Mouse (Mus musculus): ENCODE data around the gene Nicn1.
"Not testable (repeated sequence)": the region's sequence is repeated elsewhere in the genome, so short reads cannot be mapped to it uniquely, and the experiment has no call there.

Gene Nicn1

DNA sequence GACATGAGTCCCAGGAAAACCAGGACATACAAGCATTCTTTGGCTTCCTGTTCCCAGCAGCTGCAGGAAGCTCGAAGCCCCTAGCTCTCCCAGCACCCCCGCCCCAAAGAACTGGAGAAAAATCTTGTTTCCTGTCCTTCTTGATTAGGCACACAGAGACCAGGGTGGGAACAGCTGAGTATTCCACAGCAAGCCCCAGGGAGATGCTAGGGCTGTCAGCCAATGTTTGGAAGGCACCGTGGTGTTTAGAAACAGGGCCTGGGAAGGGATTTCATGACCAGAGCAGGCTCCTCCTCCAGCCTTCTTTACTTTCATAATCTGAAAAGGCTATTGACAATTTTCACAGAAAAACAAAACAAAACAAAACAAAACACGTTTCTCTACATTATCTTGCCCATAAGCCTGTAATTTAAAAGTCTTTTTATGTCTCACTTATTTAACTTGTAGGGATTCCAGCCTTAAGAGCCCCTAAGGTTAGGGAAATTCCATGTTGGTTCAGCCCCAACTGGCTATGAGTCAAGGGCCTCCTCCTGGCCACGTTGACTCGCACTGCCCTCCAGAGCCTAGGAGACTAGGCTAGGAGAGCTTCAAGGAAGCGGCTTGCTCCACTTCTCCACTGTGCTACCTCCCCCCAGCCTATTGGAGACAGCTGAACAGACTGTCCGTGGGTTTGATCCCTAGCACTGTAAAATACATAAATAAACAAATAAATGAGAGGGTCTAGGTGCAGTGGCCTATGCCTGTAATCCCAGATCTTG is 10.0 kb upstream of the Nicn1 start:
- peak in 1 of 2 experiments; percentile 51 for DNase-seq

DNA sequence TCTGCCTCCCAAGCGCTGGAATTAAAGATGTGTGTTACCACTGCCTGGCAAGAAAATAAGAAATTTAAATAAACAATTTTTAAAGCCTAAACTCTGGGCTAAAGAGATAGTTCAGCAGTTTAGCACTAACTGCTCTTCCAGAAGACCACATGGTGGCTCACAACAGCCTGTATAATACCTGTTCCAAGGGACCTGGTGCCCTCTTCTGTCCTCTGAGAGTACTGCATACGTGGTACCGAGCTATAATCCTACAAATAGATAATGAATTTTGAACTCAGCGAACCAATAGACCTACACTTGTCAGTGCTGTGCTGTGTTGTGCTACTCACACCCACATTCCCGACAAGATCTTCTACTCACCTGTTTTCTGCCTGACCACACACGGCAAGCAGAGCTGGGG is 5.8 kb upstream of the Nicn1 start:
- peak; percentile 75 to 88 for DNase-seq

GRCm38 (mm10) chr9:108287526-108288238 is 2.5 kb upstream of the Nicn1 start:
- not testable (repeated sequence) for DNase-seq

- DNase-seq: no peak
Measured at GRCm38 (mm10) chr9:108289347-108289746, 882 bp upstream of the Nicn1 start.

DNA sequence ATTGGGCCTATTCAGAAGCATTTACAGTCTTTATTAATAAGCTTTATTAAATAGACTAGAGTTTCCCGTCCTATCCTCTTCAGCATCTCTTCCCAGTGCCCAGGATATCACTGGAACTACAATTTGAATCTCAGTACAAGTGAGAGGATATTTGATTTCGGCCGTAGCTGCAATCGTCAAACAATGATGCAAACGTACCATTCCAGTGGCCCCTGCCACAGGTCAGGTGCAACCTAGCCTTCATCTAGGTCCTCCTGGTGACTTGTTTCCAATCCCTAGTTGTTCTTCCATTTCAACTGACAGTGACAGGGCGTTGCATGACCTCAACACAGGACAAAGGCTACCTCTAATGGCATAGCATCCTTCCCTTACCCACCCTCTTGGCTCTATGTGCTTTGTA is 544 bp downstream of the Nicn1 start:
- peak in 1 of 2 experiments; percentile 16 for DNase-seq

- peak; percentile 66 to 73 for DNase-seq
Measured at GRCm38 (mm10) chr9:108296453-108297355, 6.5 kb downstream of the Nicn1 start, which contains the start of gene Amt. Gene Amt, plus strand, starts transcription at chr9:108296853.

DNA sequence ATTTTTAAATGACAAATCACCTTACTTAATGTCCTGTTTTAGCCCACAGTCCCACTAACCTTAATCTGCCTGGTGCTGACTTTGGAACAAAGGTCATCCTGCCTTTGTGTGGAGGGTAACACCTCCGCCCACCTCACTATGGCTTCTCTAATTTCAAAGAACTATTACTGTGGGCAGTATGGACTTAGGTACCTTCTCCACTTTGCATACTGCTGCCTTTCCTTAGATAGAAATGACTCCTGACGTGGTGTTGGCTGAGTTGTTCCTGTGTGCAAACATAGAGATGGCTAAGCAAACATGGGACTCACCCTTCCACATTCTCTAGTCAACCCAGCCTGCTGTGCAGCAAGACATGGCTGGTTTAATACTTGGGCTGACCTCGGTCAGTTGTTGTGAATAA is 11.6 kb downstream of the Nicn1 start:
- DNase-seq: no peak

- no peak for DNase-seq
Measured at GRCm38 (mm10) chr9:108304716-108305115, 14.5 kb downstream of the Nicn1 start.

DNA sequence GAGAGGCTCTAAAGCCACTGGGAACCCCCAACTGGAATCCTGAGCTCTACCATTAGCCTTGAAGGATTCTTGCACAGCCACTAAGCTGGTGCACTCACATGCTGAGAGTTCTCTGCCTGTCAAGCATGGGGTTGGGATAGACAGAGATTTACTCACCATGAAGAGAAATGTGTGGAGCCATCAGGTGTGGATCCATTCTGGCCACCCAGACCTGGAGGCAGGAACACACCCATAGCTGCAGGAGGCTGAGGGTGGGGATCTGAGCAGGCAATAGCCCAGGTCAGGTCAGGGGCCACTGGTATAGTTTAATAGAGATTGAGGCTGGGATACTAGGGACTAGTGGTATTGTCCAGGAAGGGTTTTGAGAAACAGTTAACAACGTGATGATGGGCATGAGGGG is 14.9 kb downstream of the Nicn1 start:
- DNase-seq: peak in 1 of 2 experiments; percentile 29

DNA sequence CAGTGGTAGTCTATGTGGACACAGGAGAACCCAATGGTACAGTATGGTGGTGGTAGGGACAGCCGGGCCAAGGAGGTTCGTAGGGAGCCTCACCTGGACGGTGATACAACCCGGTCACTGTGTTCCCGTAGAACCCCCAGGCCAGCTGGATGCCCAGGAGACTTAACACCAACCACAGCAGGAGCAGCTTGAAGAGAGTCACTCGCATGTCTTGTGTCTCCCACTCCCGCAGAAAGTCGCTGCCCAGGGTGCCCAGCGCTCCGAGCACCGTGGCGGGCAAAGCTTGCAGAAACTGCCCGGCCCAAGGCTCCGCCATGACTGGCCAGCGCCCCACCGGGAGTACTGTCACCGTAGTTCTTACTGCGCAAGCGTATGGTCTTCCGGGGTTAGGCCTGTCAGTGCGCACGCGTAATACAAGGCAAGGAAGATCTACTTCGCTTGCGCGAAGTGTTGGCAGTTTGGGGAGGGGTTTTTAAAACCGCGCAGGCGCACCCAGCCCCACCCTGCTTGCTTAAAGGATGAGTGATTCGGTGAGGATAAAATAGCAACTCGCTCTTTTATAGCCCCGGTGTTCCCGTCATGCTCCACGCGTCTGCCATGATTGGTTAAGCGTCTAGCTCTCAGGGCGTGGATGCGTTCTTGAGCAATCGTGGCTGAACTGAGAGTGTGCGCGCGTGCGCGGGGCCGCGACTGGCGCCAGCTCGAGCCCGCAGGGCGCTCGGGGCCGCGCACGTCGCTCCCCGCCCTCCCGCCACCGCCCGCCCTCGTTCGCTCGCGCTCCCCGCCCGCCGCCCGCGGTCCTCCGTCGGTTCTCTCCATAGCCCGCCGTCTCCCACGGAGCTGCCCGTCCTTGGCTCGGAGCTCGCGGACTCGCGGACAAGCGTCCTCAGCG is 15.6 kb downstream of the Nicn1 start, which contains the start of the genes Rhoa and Tcta:
TSS of gene Rhoa (plus strand) at position 501 of the 892 bp plus-strand sequence.
TSS of gene Tcta (minus strand) at position 532 of the 892 bp plus-strand sequence.
- DNase-seq: peak; percentile 98

GRCm38 (mm10) chr9:108306571-108306980 is 16.3 kb downstream of the Nicn1 start:
- peak in 1 of 2 experiments; percentile 88 for DNase-seq

DNA sequence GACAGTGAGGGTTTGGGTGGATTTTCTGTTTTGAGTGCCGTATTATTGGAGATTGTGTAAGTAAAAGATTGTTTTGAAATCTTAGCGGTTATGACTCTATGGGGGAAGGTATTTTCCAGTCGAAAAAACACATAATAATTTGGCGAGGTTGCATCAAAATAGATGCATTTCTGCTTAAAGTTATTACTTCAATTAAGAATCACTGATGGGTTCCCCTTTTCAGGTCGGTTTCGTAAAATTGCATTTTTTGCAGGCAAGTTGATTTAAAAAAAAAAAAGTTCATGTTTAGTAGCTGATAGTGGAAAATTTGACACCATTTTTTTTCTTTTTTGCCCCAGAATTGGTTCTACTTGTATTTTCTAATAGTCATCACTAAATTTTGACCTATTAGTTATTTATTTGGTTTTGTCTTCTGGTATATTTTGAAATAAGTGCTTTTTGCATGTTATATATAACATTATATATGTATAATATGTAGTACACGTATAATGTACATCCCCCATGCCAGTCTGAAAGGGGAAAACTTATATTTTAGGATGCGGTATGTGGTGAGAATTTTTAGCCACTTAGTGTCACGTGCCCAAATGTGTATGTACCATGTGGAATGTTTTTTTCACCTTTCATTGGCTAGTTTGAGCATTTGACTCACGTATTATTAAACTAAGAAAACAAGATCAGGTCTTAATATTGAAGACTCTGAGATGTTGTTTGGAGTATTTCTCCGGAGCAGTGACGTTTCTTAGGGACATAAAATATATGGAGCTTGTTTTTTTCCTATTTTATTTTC is 17.0 kb downstream of the Nicn1 start:
- no peak for DNase-seq

DNA sequence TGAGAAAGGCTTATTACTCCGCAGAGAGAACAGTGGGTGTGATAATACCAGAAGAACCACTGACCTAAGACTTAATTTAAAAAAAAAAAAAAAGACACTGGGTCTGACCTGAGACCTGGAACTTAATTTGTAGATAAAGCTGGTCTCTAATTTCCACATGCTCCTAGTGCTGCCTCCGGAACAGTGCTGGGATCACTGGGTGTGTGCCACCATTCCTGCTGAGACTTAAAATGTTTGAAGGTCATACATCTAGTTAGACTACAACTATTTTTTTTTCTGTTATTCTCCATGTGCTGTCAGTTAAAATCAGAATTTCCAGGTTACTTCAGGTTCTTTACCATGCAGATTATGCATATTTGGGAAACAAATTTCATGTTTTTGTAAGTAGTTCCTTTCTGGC is 17.9 kb downstream of the Nicn1 start:
- DNase-seq: peak in 1 of 2 experiments; percentile 30

GRCm38 (mm10) chr9:108317572-108317971 is 27.3 kb downstream of the Nicn1 start:
- DNase-seq: no peak

DNA sequence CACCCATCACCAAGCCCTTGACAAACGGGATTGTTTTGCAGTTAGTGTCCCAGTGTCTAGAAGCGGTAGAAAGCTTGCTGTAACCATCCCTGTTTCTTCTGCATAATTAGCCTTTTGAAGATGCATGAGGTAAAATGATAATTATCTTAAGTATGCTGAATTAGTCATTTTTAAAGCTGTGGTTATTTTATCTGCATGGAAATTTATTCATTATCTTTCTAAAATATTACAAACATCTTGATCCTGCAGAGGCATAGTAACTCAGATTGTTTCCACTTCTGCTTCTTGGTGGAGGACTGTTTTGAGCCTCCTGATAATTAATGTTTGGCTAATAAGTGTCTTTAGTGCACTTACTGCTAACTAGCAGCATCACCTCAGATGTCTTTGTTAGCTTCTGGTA is 28.2 kb downstream of the Nicn1 start:
- DNase-seq: no peak

GRCm38 (mm10) chr9:108322054-108322453 is 31.8 kb downstream of the Nicn1 start:
- DNase-seq: not testable (repeated sequence)

DNA sequence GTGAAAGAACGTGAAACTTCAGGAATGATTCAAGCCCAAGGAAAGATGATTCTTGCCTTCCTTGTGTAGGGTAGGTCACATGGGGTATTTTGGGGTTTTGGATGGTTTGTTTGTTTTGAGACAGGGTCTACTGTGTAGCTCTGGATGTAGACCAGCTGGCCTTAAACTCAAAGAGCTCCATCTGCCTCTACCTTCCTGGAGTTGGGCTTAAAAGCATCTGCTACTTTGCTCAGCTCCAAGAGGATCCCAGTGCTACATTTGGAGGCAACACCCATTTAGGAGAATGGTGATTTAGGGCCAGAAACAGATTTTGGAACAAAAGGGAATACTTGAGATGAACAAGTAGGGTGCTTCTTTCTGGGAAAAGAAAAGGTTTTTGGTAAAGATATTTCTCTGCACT is 34.6 kb downstream of the Nicn1 start:
- DNase-seq: peak; percentile 42 to 53

DNA sequence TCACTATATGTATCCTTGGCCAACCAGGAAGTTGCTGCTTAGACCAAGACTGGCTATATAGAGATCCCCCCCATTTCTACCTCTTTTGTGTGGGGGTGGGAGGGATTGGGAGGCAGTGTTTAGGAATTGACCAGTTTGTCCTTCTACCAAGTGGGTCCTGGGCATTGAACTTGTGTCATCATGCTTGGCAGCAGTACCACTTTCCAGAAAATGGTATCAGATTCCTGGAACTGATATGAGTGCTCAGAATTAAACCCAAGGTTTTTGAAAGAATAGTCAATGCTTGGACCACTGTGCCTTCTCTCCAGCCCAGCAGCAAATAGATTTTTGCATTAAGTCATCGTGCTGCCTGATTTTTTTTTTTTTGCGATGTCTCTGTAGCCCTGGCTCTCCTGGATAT is 35.6 kb downstream of the Nicn1 start:
- DNase-seq: no peak

GRCm38 (mm10) chr9:108337848-108338550 is 47.8 kb downstream of the Nicn1 start:
- DNase-seq: no peak

- no peak for DNase-seq
Measured at GRCm38 (mm10) chr9:108338551-108338885, 48.3 kb downstream of the Nicn1 start.

Data from cerebellum, postnatal 25 days (tissue).